Mouse (Mus musculus) thymus, adult 2 months (tissue): ENCODE measurements at regions not wholly inside any gene's neighbourhood (a gene's known extent, or its start where the extent isn't known, plus 50 kb on each side); places are given as distances from the start of the nearest gene placed in this dataset.

Experiments used
- CTCF ChIP-seq: fragments of 200-500 bp; IDR thresholded peaks from 2 replicates; pipeline ENCODE4 v1.5.1; 2012; ENCODE audit warnings: mild to moderate bottlenecking, control low read depth, low read length, moderate library complexity, borderline replicate concordance; ENCODE audit not compliant: control insufficient read depth, poor library complexity, insufficient read depth; ENCODE audit errors: extremely low read depth
- POLR2A ChIP-seq: fragments of 200-500 bp; IDR thresholded peaks from 2 replicates; pipeline ENCODE4 v1.6.1; 2012; ENCODE audit warnings: mild to moderate bottlenecking, low read length, control low read depth, moderate library complexity; ENCODE audit not compliant: control insufficient read depth, poor library complexity, insufficient read depth; ENCODE audit errors: extremely low read depth

- TF ChIP-seq POLR2A, result no peak
- no peak for TF ChIP-seq CTCF
Observed at GRCm38 (mm10) chr13:107942297-107942962, 101.8 kb upstream of the Smim15 start.
